21 mouse cellular contexts compared by ENCODE assay signal in genomic region chr5:23857189-23857588, GRCm38 (mm10). TPM values are rescaled to one million over a fixed set of nuclear protein-coding genes. Genes with fewer than 3 reads are reported as not detected.
DNase-seq lines count a peak whose midpoint lies in the region; TF ChIP-seq lines count a peak whose summit lies in the region.
"Had no signal": no experiment of that assay in that cellular context is flagged by ENCODE, and none has a peak within 500 bp of the region (broad histone marks: within the 10 kb centered on the region; RNA-seq: fewer than 3 reads in every experiment).

No protein-coding gene starts in this region.

- dilution Hi-C loops in CH12.LX (cut with MboI; ENCODE audit: extremely low pct_ligation_motif_present, extremely low pct_unique_long_range_greater_than_20kb, low sequenced_read_pairs): no loop called here

- DNase-seq in heart, adult 11 months: peak; percentile 45
- DNase-seq in heart, postnatal 4 days: no peak
- peak; percentile 45 for DNase-seq in heart, embryonic 10.5 days (ENCODE audit: low spot score)
- DNase-seq in heart, postnatal 14 days: no peak
- DNase-seq in CH12.LX (ENCODE audit: extremely low read depth) (peak; percentile 25), MEL (ENCODE audit: low read depth, low spot score) (peak; percentile 39)
- DNase-seq in right cerebral cortex, postnatal 36 days (ENCODE audit: low spot score in 2 of 2): no peak
- no peak for DNase-seq in spleen, postnatal 10 days (ENCODE audit: low spot score in 2 of 2)
- DNase-seq: adrenal gland, adult 2 months; adrenal gland, adult 8-10 months; adrenal gland, postnatal 10 days; adrenal gland, postnatal 14 days; adrenal gland, postnatal 25 days; adrenal gland, postnatal 36 days; B cell, adult 2 months; cerebellum, adult 11 months; cerebellum, adult 11-12 months; cerebellum, adult 18-20 months; cerebellum, adult 2 months had no signal

- H3K9me3 ChIP-seq in heart, embryonic 10.5 days: no peaks in the 10 kb centered on the region
- no peaks in the 10 kb centered on the region for H3K9me3 ChIP-seq in CH12.LX (replicated peaks; ENCODE audit: low read length)
- no peaks in the 10 kb centered on the region for H3K9me3 ChIP-seq in MEL (replicated peaks; ENCODE audit: insufficient read depth, low read length)
- H3K9me3 ChIP-seq: G1E had no signal

- no peaks in the 10 kb centered on the region for H3K27me3 ChIP-seq in heart, embryonic 10.5 days (ENCODE audit: insufficient read depth, poor library complexity, severe bottlenecking)
- H3K27me3 ChIP-seq in CH12.LX (replicated peaks) (no peaks in the 10 kb centered on the region), MEL (ENCODE audit: control insufficient read depth in 1 of 2, insufficient read depth in 2 of 2, low read length in 2 of 2) (no peaks in the 10 kb centered on the region)
- H3K27me3 ChIP-seq: Patski had no signal

- no peak overlapping the region for H3K4me2 ChIP-seq in CH12.LX (ENCODE audit: insufficient read depth, low read depth, poor library complexity, severe bottlenecking)

- intact Hi-C loops in heart, postnatal 14 days (cut with DNase I): loop anchor here (10.0 kb wide), 1 partner anchor 308 kb away; the partner anchor contains the start of gene Nupl2

- TF ChIP-seq POLR2A in CH12.LX (IDR thresholded peaks at IDR 0.05; ENCODE audit: low read depth, low read length) (peak; percentile 52; the same call in 1 of the 2 replicates), MEL (IDR thresholded peaks at IDR 0.05; ENCODE audit: control insufficient read depth in 1 of 2, insufficient read depth in 1 of 2, low read depth in 1 of 2, low read length in 2 of 2, poor library complexity in 1 of 2) (no peak; a peak in 2 of 4 replicates)

- peaks cover 9% of the 10 kb centered on the region for H3K79me2 ChIP-seq in CH12.LX (replicated peaks; ENCODE audit: control insufficient read depth, extremely low read depth, insufficient read depth, poor library complexity, severe bottlenecking)
- peaks cover 3% of the 10 kb centered on the region; the same call in 1 of the 2 replicates for H3K79me2 ChIP-seq in MEL (ENCODE audit: control insufficient read depth, insufficient read depth, low read length, poor library complexity)

- peaks cover 77% of the 10 kb centered on the region for H3K36me3 ChIP-seq in heart, embryonic 10.5 days
- H3K36me3 ChIP-seq in CH12.LX (replicated peaks in 1 of 2; ENCODE audit: control insufficient read depth in 1 of 2, insufficient read depth in 1 of 2, low read length in 1 of 2) (peaks cover 70 to 93% of the 10 kb centered on the region in 2 experiments), MEL (ENCODE audit: control insufficient read depth in 1 of 2, insufficient read depth in 2 of 2, low read length in 2 of 2) (peaks cover 3 to 11% of the 10 kb centered on the region in 2 experiments; a peak in 3 of 4 replicates)

- no peak overlapping the region for H3K4me3 ChIP-seq in heart, embryonic 10.5 days
- H3K4me3 ChIP-seq in CH12.LX (replicated peaks in 1 of 3; ENCODE audit: low read depth in 2 of 3, low read length in 2 of 3, poor library complexity in 1 of 3) (no peak overlapping the region), MEL (ENCODE audit: control insufficient read depth in 1 of 2, insufficient read depth in 1 of 2, low read depth in 2 of 2, low read length in 2 of 2) (no peak overlapping the region)

- TF ChIP-seq RAD21 in CH12.LX (IDR thresholded peaks at IDR 0.05; ENCODE audit: low read depth, low read length): no peak
- no peak for TF ChIP-seq RAD21 in MEL (IDR thresholded peaks at IDR 0.05; ENCODE audit: low read depth, low read length)

- H3K9ac ChIP-seq in CH12.LX (ENCODE audit: insufficient read depth, low read depth) (no peak overlapping the region), MEL (ENCODE audit: control insufficient read depth, low read depth, low read length, poor library complexity, severe bottlenecking) (no peak overlapping the region)

- no peak for TF ChIP-seq EP300 in CH12.LX (IDR thresholded peaks at IDR 0.05; ENCODE audit: low read length)
- no peak for TF ChIP-seq EP300 in MEL (IDR thresholded peaks at IDR 0.05; ENCODE audit: low read depth in 1 of 2, low read length in 2 of 2)

- no peak for TF ChIP-seq CTCF in CH12.LX (conservative IDR thresholded peaks at IDR 0.05 in 1 of 2, IDR thresholded peaks at IDR 0.05 in 1 of 2; ENCODE audit: low read depth in 2 of 2, low read length in 2 of 2)
- no peak for TF ChIP-seq CTCF in MEL (IDR thresholded peaks at IDR 0.05 in 2 of 3, conservative IDR thresholded peaks at IDR 0.05 in 1 of 3; ENCODE audit: control insufficient read depth in 1 of 3, insufficient read depth in 1 of 3, low read depth in 2 of 3, low read length in 3 of 3, poor library complexity in 1 of 3, severe bottlenecking in 1 of 3)

- H3K27ac ChIP-seq in heart, embryonic 10.5 days: no peak overlapping the region
- no peak overlapping the region for H3K27ac ChIP-seq in CH12.LX (ENCODE audit: insufficient read depth, low read depth)
- H3K27ac ChIP-seq in MEL (ENCODE audit: control insufficient read depth, low read depth, low read length): no peak overlapping the region

- H3K4me1 ChIP-seq in heart, embryonic 10.5 days: no peaks in the 10 kb centered on the region
- H3K4me1 ChIP-seq in CH12.LX (ENCODE audit: control insufficient read depth in 1 of 2, insufficient read depth in 2 of 2) (peaks cover 3 to 54% of the 10 kb centered on the region in 2 experiments; a peak in 3 of 4 replicates), MEL (ENCODE audit: control insufficient read depth in 1 of 2, insufficient read depth in 2 of 2, low read length in 2 of 2) (peaks cover 0 to under 1% of the 10 kb centered on the region in 2 experiments; a peak in 1 of 4 replicates)

- in situ Hi-C loops in CH12.LX (cut with MboI; ENCODE audit: low pct_ligation_motif_present, low pct_unique_long_range_greater_than_20kb, low sequenced_read_pairs): loop anchor here (10.0 kb wide), 1 partner anchor 308 kb away; the partner anchor contains the start of gene Nupl2

TF ChIP-seq in CH12.LX, 34 proteins besides CTCF, POLR2A, EP300 and RAD21:
- TF ChIP-seq TBP (conservative IDR thresholded peaks at IDR 0.05; ENCODE audit: low read depth, low read length) (no peak), TCF12 (IDR thresholded peaks at IDR 0.05; ENCODE audit: low read depth, low read length) (no peak), UBTF (IDR thresholded peaks at IDR 0.05; ENCODE audit: low read depth, low read length) (no peak), PAX5 (IDR thresholded peaks at IDR 0.05; ENCODE audit: low read length) (no peak), CHD2 (IDR thresholded peaks at IDR 0.05; ENCODE audit: low read length) (no peak), ZMIZ1 (IDR thresholded peaks at IDR 0.05; ENCODE audit: low read depth, low read length) (no peak), ZC3H11A (IDR thresholded peaks at IDR 0.05; ENCODE audit: low read depth, low read length) (no peak), GABPA (IDR thresholded peaks at IDR 0.05; ENCODE audit: insufficient replicate concordance, low read depth, low read length) (no peak), ETS1 (conservative IDR thresholded peaks at IDR 0.05; ENCODE audit: low read depth, low read length) (no peak)

TF ChIP-seq in MEL, 35 proteins besides CTCF, POLR2A, EP300 and RAD21:
- TF ChIP-seq CHD1 (IDR thresholded peaks at IDR 0.05; ENCODE audit: low read depth, low read length): no peak
- TF ChIP-seq TAL1 (IDR thresholded peaks at IDR 0.05; ENCODE audit: low read length): no peak
- TF ChIP-seq POLR2AphosphoS5 (IDR thresholded peaks at IDR 0.05; ENCODE audit: borderline replicate concordance, low read depth, low read length): no peak
- no peak for TF ChIP-seq MXI1 (IDR thresholded peaks at IDR 0.05; ENCODE audit: low read depth, low read length)
- peak; percentile 57; the same call in 1 of the 2 replicates for TF ChIP-seq POLR2AphosphoS2 (IDR thresholded peaks at IDR 0.05; ENCODE audit: low read length)
- TF ChIP-seq MAFK (IDR thresholded peaks at IDR 0.05; ENCODE audit: borderline replicate concordance, low read depth, low read length): no peak
- TF ChIP-seq E2F4 (IDR thresholded peaks at IDR 0.05; ENCODE audit: borderline replicate concordance, low read depth, low read length): no peak
- no peak for TF ChIP-seq GATA1 (IDR thresholded peaks at IDR 0.05; ENCODE audit: low read depth, low read length)

RNA-seq across cellular contexts. Expression of gene Tomm7, which starts 13.2 kb away (rescaled TPM):
- 10 to 100 TPM; 85.6 to 96.9 TPM for total RNA-seq in heart, postnatal 4 days (2021)
- polyA plus RNA-seq in heart, embryonic 10.5 days (2016; fragmentation: Nextera tagmentation; extraction: Ambion mirVana): 97.3 and 108 TPM in 2 replicates
- 100 to 1,000 TPM in 1 of 2 experiments, 10 to 100 TPM in 1; 96.8 to 105 TPM for total RNA-seq in heart, postnatal 14 days (2021)
- 184 and 201 TPM in 2 replicates for total RNA-seq in CH12.LX (2012; rRNA removed)
- total RNA-seq in CH12.LX (2014; rRNA removed): 142 and 146 TPM in 2 replicates
- 133 and 162 TPM in 2 replicates for polyA plus RNA-seq in CH12.LX (2012; ENCODE audit: insufficient read length, low read depth)
- 239 and 264 TPM in 2 replicates for total RNA-seq in MEL (2012; rRNA removed)
- polyA plus RNA-seq in MEL (2012; ENCODE audit: insufficient read depth in 1 of 2, insufficient read length in 2 of 2, low read depth in 1 of 2, low replicate concordance in 2 of 2, missing spikeins in 1 of 2): 100 to 1,000 TPM in 1 of 2 experiments, not detected in 1; 194 TPM

Comparison
In these comparisons a context has a peak if more than half of its experiments do, and no peak if none do; other contexts are left out.
1. DNase-seq: peak in heart, adult 11 months (single experiment), heart, embryonic 10.5 days (single experiment), CH12.LX (single experiment) and MEL (single experiment); none in heart, postnatal 4 days (single experiment), heart, postnatal 14 days (0 of 2), right cerebral cortex, postnatal 36 days (0 of 2) and spleen, postnatal 10 days (0 of 2).